Mouse (Mus musculus): Measurements from ENCODE around the gene Med13. TPM values are rescaled to one million over a fixed set of nuclear protein-coding genes. Genes with fewer than 3 reads are reported as not detected.

Med13 gene
- polyA plus RNA-seq, 1 experiment from 2014 or later: 12.8 TPM

DNA sequence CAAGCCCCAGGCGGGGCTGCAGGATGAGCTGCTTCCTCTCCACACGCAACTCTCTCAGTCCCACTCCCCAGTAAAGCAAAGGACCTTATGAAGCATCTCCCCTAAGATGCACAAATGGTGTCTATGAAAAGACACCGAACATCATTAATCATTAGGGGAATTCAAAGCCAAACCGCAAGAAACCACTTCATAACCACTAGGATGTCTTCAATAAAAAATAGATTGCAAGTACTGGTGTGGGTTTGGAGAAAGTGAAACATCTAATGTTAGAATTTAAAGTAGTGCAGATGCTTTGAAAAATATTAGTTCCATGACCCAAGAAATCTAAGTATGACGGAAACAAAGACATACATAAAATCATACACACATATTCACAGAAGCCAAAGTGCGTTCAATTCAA lies 65.7 kb downstream of the Med13 start:
- Histone ChIP-seq H3K9ac (no peak overlapping the region), H3K4me1 (ENCODE audit: insufficient read depth) (no peaks in the 10 kb centered on the region), H3K36me3 (ENCODE audit: insufficient read depth) (peaks cover 33% of the 10 kb centered on the region), H3K27me3 (ENCODE audit: insufficient read depth, low read length) (no peaks in the 10 kb centered on the region), H3K4me2 (no peak overlapping the region), H3K4me3 (ENCODE audit: low read depth, low read length) (no peak overlapping the region), H3K9me3 (ENCODE audit: low read depth, low read length) (no peaks in the 10 kb centered on the region), H3K27ac (ENCODE audit: low read depth) (no peak overlapping the region)
- ATAC-seq (ENCODE audit: insufficient read depth) (no peak), DNase-seq (no peak)
- TF ChIP-seq CTCF (IDR thresholded peaks at IDR 0.05; ENCODE audit: low read depth): no peak
- 89% methylated on average over 6 of the region's 6 CpGs for WGBS

- no peak for DNase-seq
- no peak for TF ChIP-seq CTCF (IDR thresholded peaks at IDR 0.05; ENCODE audit: low read depth)
- H3K27me3 ChIP-seq (ENCODE audit: insufficient read depth, low read length): no peaks in the 10 kb centered on the region
- no peak for ATAC-seq (ENCODE audit: insufficient read depth)
- H3K9me3 ChIP-seq (ENCODE audit: low read depth, low read length): no peaks in the 10 kb centered on the region
- peaks cover 80% of the 10 kb centered on the region for H3K36me3 ChIP-seq (ENCODE audit: insufficient read depth)
- H3K9ac ChIP-seq: no peak overlapping the region
- no peak overlapping the region for H3K4me3 ChIP-seq (ENCODE audit: low read depth, low read length)
- H3K4me2 ChIP-seq: no peak overlapping the region
- no peaks in the 10 kb centered on the region for H3K4me1 ChIP-seq (ENCODE audit: insufficient read depth)
- no peak overlapping the region for H3K27ac ChIP-seq (ENCODE audit: low read depth)
- WGBS: 87% methylated on average over 8 of the region's 8 CpGs
Measured at GRCm38 (mm10) chr11:86285729-86286128, 71.7 kb downstream of the Med13 start.

GRCm38 (mm10) chr11:86278442-86279102 lies 78.8 kb downstream of the Med13 start:
- DNase-seq (no peak), ATAC-seq (ENCODE audit: insufficient read depth) (no peak)
- Histone ChIP-seq H3K27me3 (ENCODE audit: insufficient read depth, low read length) (no peaks in the 10 kb centered on the region), H3K4me2 (no peak overlapping the region), H3K9ac (no peak overlapping the region), H3K27ac (ENCODE audit: low read depth) (no peak overlapping the region), H3K4me1 (ENCODE audit: insufficient read depth) (no peaks in the 10 kb centered on the region), H3K9me3 (ENCODE audit: low read depth, low read length) (no peaks in the 10 kb centered on the region), H3K36me3 (ENCODE audit: insufficient read depth) (peaks cover 85% of the 10 kb centered on the region), H3K4me3 (ENCODE audit: low read depth, low read length) (no peak overlapping the region)
- 94% methylated on average over 6 of the region's 6 CpGs for WGBS
- TF ChIP-seq CTCF (IDR thresholded peaks at IDR 0.05; ENCODE audit: low read depth): no peak

DNA sequence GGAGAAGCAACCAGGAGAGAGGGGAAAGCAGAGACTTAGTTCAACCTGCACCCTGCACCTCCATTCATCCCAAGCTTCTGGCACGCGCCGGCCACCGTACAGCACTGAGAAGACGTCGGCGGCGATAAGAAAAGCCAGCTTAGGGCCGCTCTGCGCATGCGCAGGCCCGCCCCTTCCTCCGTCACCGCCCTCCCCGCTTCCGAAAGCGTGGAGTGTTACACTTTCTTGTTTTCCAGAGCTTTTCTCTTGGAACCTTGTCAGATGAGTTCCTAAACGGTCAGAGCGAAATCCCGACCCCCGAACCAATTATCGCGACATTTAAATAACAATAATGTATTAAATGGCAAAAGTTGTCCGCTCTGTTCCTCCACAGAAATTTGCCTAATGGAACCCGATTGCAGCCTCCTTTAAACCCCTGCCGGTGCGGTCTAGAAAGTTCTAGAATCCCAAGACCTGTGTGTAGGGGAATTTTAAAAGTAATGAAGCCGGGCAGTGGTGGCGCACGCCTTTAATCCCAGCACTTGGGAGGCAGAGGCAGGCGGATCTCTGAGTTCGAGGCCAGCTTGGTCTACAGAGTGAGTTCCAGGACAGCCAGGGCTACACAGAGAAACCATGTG lies 99.8 kb downstream of the Med13 start, which contains the start of gene Ints2:
Gene Ints2, minus strand, starts transcription at position 116 of the 617 bp plus-strand sequence.
- no peaks in the 10 kb centered on the region for H3K27me3 ChIP-seq (ENCODE audit: insufficient read depth, low read length)
- no peak for TF ChIP-seq CTCF (IDR thresholded peaks at IDR 0.05; ENCODE audit: low read depth)
- peaks cover 16% of the 10 kb centered on the region; the same call in 1 of the 2 replicates for H3K36me3 ChIP-seq (ENCODE audit: insufficient read depth)
- peak within 1 kb of the TSS; percentile 70 for H3K4me2 ChIP-seq
- ATAC-seq (ENCODE audit: insufficient read depth): peak; percentile 93
- 7% methylated on average over 32 of the region's 32 CpGs for WGBS
- H3K9ac ChIP-seq: peak within 1 kb of the TSS; percentile 72
- H3K4me3 ChIP-seq (ENCODE audit: low read depth, low read length): peak within 1 kb of the TSS; percentile 62
- peaks cover 3% of the 10 kb centered on the region; the same call in 1 of the 2 replicates for H3K4me1 ChIP-seq (ENCODE audit: insufficient read depth)
- peak; percentile 98 for DNase-seq
- peak within 1 kb of the TSS; percentile 71 for H3K27ac ChIP-seq (ENCODE audit: low read depth)
- no peaks in the 10 kb centered on the region for H3K9me3 ChIP-seq (ENCODE audit: low read depth, low read length)

GRCm38 (mm10) chr11:86257054-86257453 lies 100.3 kb downstream of the Med13 start:
- H3K4me1 ChIP-seq (ENCODE audit: insufficient read depth): peaks cover 3% of the 10 kb centered on the region; the same call in 1 of the 2 replicates
- peak overlapping the region; percentile 70 for H3K4me2 ChIP-seq
- TF ChIP-seq CTCF (IDR thresholded peaks at IDR 0.05; ENCODE audit: low read depth): no peak
- under 1% methylated on average over 22 of the region's 22 CpGs for WGBS
- DNase-seq: no peak
- no peaks in the 10 kb centered on the region for H3K27me3 ChIP-seq (ENCODE audit: insufficient read depth, low read length)
- H3K27ac ChIP-seq (ENCODE audit: low read depth): peak overlapping the region; percentile 71
- H3K36me3 ChIP-seq (ENCODE audit: insufficient read depth): peaks cover 21% of the 10 kb centered on the region
- ATAC-seq (ENCODE audit: insufficient read depth): peak; percentile 26; the same call in 1 of the 2 replicates
- no peaks in the 10 kb centered on the region for H3K9me3 ChIP-seq (ENCODE audit: low read depth, low read length)
- H3K9ac ChIP-seq: peak overlapping the region; percentile 72
- peak overlapping the region; percentile 62 for H3K4me3 ChIP-seq (ENCODE audit: low read depth, low read length)

- DNase-seq (no peak), ATAC-seq (ENCODE audit: insufficient read depth) (no peak)
- no peak for TF ChIP-seq CTCF (IDR thresholded peaks at IDR 0.05; ENCODE audit: low read depth)
- Histone ChIP-seq H3K36me3 (ENCODE audit: insufficient read depth) (peaks cover 46% of the 10 kb centered on the region), H3K4me3 (ENCODE audit: low read depth, low read length) (no peak overlapping the region), H3K27ac (ENCODE audit: low read depth) (no peak overlapping the region), H3K27me3 (ENCODE audit: insufficient read depth, low read length) (no peaks in the 10 kb centered on the region), H3K9me3 (ENCODE audit: low read depth, low read length) (no peaks in the 10 kb centered on the region), H3K4me1 (ENCODE audit: insufficient read depth) (peaks cover 3% of the 10 kb centered on the region; the same call in 1 of the 2 replicates), H3K4me2 (no peak overlapping the region), H3K9ac (no peak overlapping the region)
- 83% methylated on average over 1 of the region's 1 CpGs for WGBS
Measured at GRCm38 (mm10) chr11:86253342-86253741, 104.1 kb downstream of the Med13 start.

- no peaks in the 10 kb centered on the region for H3K4me1 ChIP-seq (ENCODE audit: insufficient read depth)
- no peaks in the 10 kb centered on the region for H3K9me3 ChIP-seq (ENCODE audit: low read depth, low read length)
- peaks cover 68% of the 10 kb centered on the region for H3K36me3 ChIP-seq (ENCODE audit: insufficient read depth)
- no peak overlapping the region for H3K4me3 ChIP-seq (ENCODE audit: low read depth, low read length)
- no peak overlapping the region for H3K27ac ChIP-seq (ENCODE audit: low read depth)
- H3K27me3 ChIP-seq (ENCODE audit: insufficient read depth, low read length): no peaks in the 10 kb centered on the region
- 66% methylated on average over 4 of the region's 4 CpGs for WGBS
- no peak overlapping the region for H3K9ac ChIP-seq
- ATAC-seq (ENCODE audit: insufficient read depth): no peak
- H3K4me2 ChIP-seq: no peak overlapping the region
- DNase-seq: no peak
- no peak for TF ChIP-seq CTCF (IDR thresholded peaks at IDR 0.05; ENCODE audit: low read depth)
Measured at GRCm38 (mm10) chr11:86232446-86232845, 125.0 kb downstream of the Med13 start.

Measured in lung, embryonic 14.5 days (tissue).